Comparison of ENCODE assay signal across 16 mouse cellular contexts in the genomic region with DNA sequence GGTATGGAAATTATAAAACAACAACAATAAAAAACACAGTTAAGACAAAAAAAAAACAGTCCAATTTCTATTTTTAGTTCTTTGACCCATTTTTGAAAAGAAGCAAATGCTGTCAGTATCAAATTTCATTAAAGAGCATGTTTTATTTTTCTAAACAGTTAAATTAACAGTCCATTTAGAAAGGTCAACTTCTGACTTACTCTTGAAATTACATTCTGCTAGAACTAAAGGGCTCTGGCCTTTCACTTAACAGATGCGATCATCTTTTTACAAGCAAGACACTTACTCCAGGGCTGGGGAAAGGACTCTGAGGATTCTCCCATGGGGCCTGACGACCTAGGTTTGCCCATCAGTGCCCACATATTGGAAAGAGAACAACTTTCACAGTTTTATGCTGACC.
"Had no signal": no experiment of that assay in that cellular context is flagged by ENCODE, and none has a peak within 500 bp of the region (broad histone marks: within the 10 kb centered on the region; RNA-seq: fewer than 3 reads in every experiment).

No protein-coding gene starts in this region.

- H3K27ac ChIP-seq: limb, embryonic 12.5 days; liver, embryonic 13.5 days; macrophage had no signal

- H3K4me2 ChIP-seq: limb, embryonic 12.5 days; liver, embryonic 13.5 days; midbrain, embryonic 11.5 days had no signal

- DNase-seq: kidney, adult 9 months; kidney, postnatal 36 days; layer of hippocampus, adult 9-11 months; liver; liver, embryonic 13.5 days; liver, postnatal 0 days; right cerebral cortex, adult 18-20 months; right cerebral cortex, postnatal 25 days; thymus, adult 2 months; thymus, postnatal 25 days had no signal

- ATAC-seq: hindbrain, embryonic 16.5 days; inflammation-experienced regulatory T-cells, adult 6 months; liver, postnatal 0 days had no signal

- H3K4me3 ChIP-seq: limb, embryonic 12.5 days; liver, embryonic 13.5 days; megakaryocyte, embryonic 14.5 days had no signal

- H3K9ac ChIP-seq: limb, embryonic 12.5 days; liver, embryonic 13.5 days; liver, postnatal 0 days had no signal

- H3K27me3 ChIP-seq: limb, embryonic 12.5 days; liver, embryonic 13.5 days; megakaryocyte, embryonic 14.5 days had no signal

- H3K9me3 ChIP-seq: limb, embryonic 12.5 days; liver, embryonic 13.5 days; megakaryocyte, embryonic 14.5 days had no signal

- H3K4me1 ChIP-seq: limb, embryonic 12.5 days; liver, embryonic 13.5 days had no signal

- H3K36me3 ChIP-seq: limb, embryonic 12.5 days; liver, embryonic 13.5 days had no signal
